7 mouse cellular contexts compared by ENCODE assay signal in genomic region chr4:130273698-130274345, GRCm38 (mm10). TPM values are rescaled to one million over a fixed set of nuclear protein-coding genes. Genes with fewer than 3 reads are reported as not detected.
A peak's percentile ranks its signal among the peaks of the same experiment; 100 is the strongest.
DNase-seq lines count a peak whose midpoint lies in the region; ATAC-seq and TF ChIP-seq lines count a peak whose summit lies in the region.

No protein-coding gene starts in this region.

- H3K4me1 ChIP-seq in lung, embryonic 14.5 days (ENCODE audit: insufficient read depth) = no peaks in the 10 kb centered on the region; the same call in 1 of the 2 replicates

- H3K4me3 ChIP-seq in lung, embryonic 14.5 days (ENCODE audit: low read depth, low read length) = peak overlapping the region; percentile 54
- peak overlapping the region; percentile 64 for H3K4me3 ChIP-seq in left cerebral cortex, adult 2 months

- no peaks in the 10 kb centered on the region for H3K9me3 ChIP-seq in lung, embryonic 14.5 days (ENCODE audit: low read depth, low read length)

- 0 out of 2 replicates have a peak overlapping the region, but pooled peaks have one; percentile 2 for H3K27ac ChIP-seq in lung, embryonic 14.5 days (ENCODE audit: low read depth)
- H3K27ac ChIP-seq in left cerebral cortex, adult 2 months = peak overlapping the region; percentile 89

- no peak for DNase-seq in lung, embryonic 14.5 days
- no peak for DNase-seq in lung, postnatal 25 days (ENCODE audit: low spot score)
- DNase-seq in fibroblast of lung, adult 2 months (ENCODE audit: low read depth) = peak; percentile 80
- DNase-seq in left cerebral cortex, adult 2 months (ENCODE audit: extremely low spot score in 1 of 2, low spot score in 2 of 2) = peak; percentile 31 to 58
- DNase-seq in right cerebral cortex, postnatal 14 days = peak; percentile 19
- DNase-seq in thymus, postnatal 4 days = no peak

- 0 out of 2 replicates have a peak, but pooled peaks have one; percentile 10 for ATAC-seq in lung, embryonic 14.5 days (ENCODE audit: insufficient read depth)
- ATAC-seq in cerebellum, adult (ENCODE audit: insufficient number of reproducible peaks, low FRiP score, low TSS enrichment) = peak; percentile 54; the same call in 1 of the 2 replicates

- H3K9ac ChIP-seq in lung, embryonic 14.5 days = peak overlapping the region; percentile 62; the same call in 1 of the 2 replicates

- intact Hi-C loops in left cerebral cortex, adult 2 months (cut with DNase I) = loop anchor here (5.0 kb wide), 1 partner anchor 277 kb away; no protein-coding TSS in a partner anchor

- H3K4me2 ChIP-seq in lung, embryonic 14.5 days = peak overlapping the region; percentile 96

- H3K27me3 ChIP-seq in lung, embryonic 14.5 days (ENCODE audit: insufficient read depth, low read length) = peaks cover 28% of the 10 kb centered on the region

- TF ChIP-seq CTCF in lung, embryonic 14.5 days (IDR thresholded peaks at IDR 0.05; ENCODE audit: low read depth) = no peak
- TF ChIP-seq CTCF in left cerebral cortex, adult 2 months (IDR thresholded peaks at IDR 0.05) = no peak

- H3K36me3 ChIP-seq in lung, embryonic 14.5 days (ENCODE audit: insufficient read depth) = no peaks in the 10 kb centered on the region

- WGBS in lung, embryonic 14.5 days = 11% methylated on average over 12 of the region's 12 CpGs

RNA-seq across cellular contexts. Expression of gene Serinc2, which starts 5.2 kb away (rescaled TPM):
- 18.2 and 22.2 TPM in 2 replicates for polyA plus RNA-seq in lung, embryonic 14.5 days (2014; fragmentation: Nextera tagmentation; extraction: Ambion mirVana)
- total RNA-seq in left cerebral cortex, adult 2 months (2021) = 10 to 100 TPM in 1 of 2 experiments, 1 to 10 TPM in 1; 6.5 to 11.9 TPM

RNA-seq across cellular contexts. Expression of gene Fabp3, which starts 34.6 kb away (rescaled TPM):
- 4.7 and 28.1 TPM in 2 replicates for polyA plus RNA-seq in lung, embryonic 14.5 days (2014; fragmentation: Nextera tagmentation; extraction: Ambion mirVana)
- total RNA-seq in left cerebral cortex, adult 2 months (2021) = 100 to 1,000 TPM; 124 to 126 TPM

RNA-seq across cellular contexts. Expression of gene Gm10570, which starts 34.7 kb away (rescaled TPM):
- not detected in 2 replicates for polyA plus RNA-seq in lung, embryonic 14.5 days (2014; fragmentation: Nextera tagmentation; extraction: Ambion mirVana)
- 1 to 10 TPM; 1.0 to 2.3 TPM for total RNA-seq in left cerebral cortex, adult 2 months (2021)

RNA-seq across cellular contexts. Expression of gene Gm853, which starts 51.6 kb away (rescaled TPM):
- not detected in 2 replicates for polyA plus RNA-seq in lung, embryonic 14.5 days (2014; fragmentation: Nextera tagmentation; extraction: Ambion mirVana)
- total RNA-seq in left cerebral cortex, adult 2 months (2021) = not detected

Comparison
In these comparisons a context has a peak if more than half of its experiments do, and no peak if none do; other contexts are left out.
1. DNase-seq: peak in fibroblast of lung, adult 2 months (single experiment), left cerebral cortex, adult 2 months (2 of 2) and right cerebral cortex, postnatal 14 days (single experiment); none in lung, embryonic 14.5 days (single experiment), lung, postnatal 25 days (single experiment) and thymus, postnatal 4 days (single experiment).